Mouse (Mus musculus): ENCODE results near the gene Cct8l1. TPM values are rescaled to one million over a fixed set of nuclear protein-coding genes. Genes with fewer than 3 reads are reported as not detected.

Cct8l1 gene
- polyA plus RNA-seq, 1 experiment, result not detected

GRCm38 (mm10) chr5:25532256-25533147, 16.6 kb downstream of the Cct8l1 start:
- H3K27me3 ChIP-seq (ENCODE audit: control insufficient read depth, insufficient read depth, insufficient read length), result no peaks in the 10 kb centered on the region
- H3K79me3 ChIP-seq (ENCODE audit: low read depth), result no peaks in the 10 kb centered on the region
- H3K36me3 ChIP-seq (ENCODE audit: control insufficient read depth, insufficient read depth), result no peaks in the 10 kb centered on the region
- TF ChIP-seq FOSL1 (IDR thresholded peaks at IDR 0.05; ENCODE audit: insufficient read depth, low read length, poor library complexity, severe bottlenecking), result no peak
- TF ChIP-seq MAX (IDR thresholded peaks at IDR 0.05), result no peak
- no peak for TF ChIP-seq CTCF (IDR thresholded peaks at IDR 0.05; ENCODE audit: control insufficient read depth, insufficient read depth, insufficient read length)
- TF ChIP-seq MYOD1 (IDR thresholded peaks at IDR 0.05; ENCODE audit: control insufficient read depth, insufficient read length, low read depth), result no peak
- TF ChIP-seq USF1 (IDR thresholded peaks at IDR 0.05; ENCODE audit: low read depth), result no peak
- no peak for TF ChIP-seq MYOG (IDR thresholded peaks at IDR 0.05; ENCODE audit: control insufficient read depth, extremely low read depth, insufficient read length)
- no peak for TF ChIP-seq CEBPB (IDR thresholded peaks at IDR 0.05; ENCODE audit: low read depth)
- no peak overlapping the region for H3ac ChIP-seq (ENCODE audit: control insufficient read depth, insufficient read length, low read depth)
- H3K4me3 ChIP-seq (ENCODE audit: insufficient read depth, poor library complexity, severe bottlenecking), result no peak overlapping the region
- H3K79me2 ChIP-seq (ENCODE audit: control insufficient read depth, insufficient read depth), result no peaks in the 10 kb centered on the region

- Histone ChIP-seq H3K79me3 (ENCODE audit: low read depth) (no peaks in the 10 kb centered on the region), H3K36me3 (ENCODE audit: control insufficient read depth, insufficient read depth) (no peaks in the 10 kb centered on the region), H3ac (ENCODE audit: control insufficient read depth, insufficient read length, low read depth) (no peak overlapping the region), H3K79me2 (ENCODE audit: control insufficient read depth, insufficient read depth) (no peaks in the 10 kb centered on the region), H3K4me3 (ENCODE audit: insufficient read depth, poor library complexity, severe bottlenecking) (no peak overlapping the region), H3K27me3 (ENCODE audit: control insufficient read depth, insufficient read depth, insufficient read length) (no peaks in the 10 kb centered on the region)
- TF ChIP-seq MYOG (IDR thresholded peaks at IDR 0.05; ENCODE audit: control insufficient read depth, extremely low read depth, insufficient read length) (no peak), MAX (IDR thresholded peaks at IDR 0.05) (no peak), FOSL1 (IDR thresholded peaks at IDR 0.05; ENCODE audit: insufficient read depth, low read length, poor library complexity, severe bottlenecking) (no peak), USF1 (IDR thresholded peaks at IDR 0.05; ENCODE audit: low read depth) (no peak), CEBPB (IDR thresholded peaks at IDR 0.05; ENCODE audit: low read depth) (no peak), CTCF (IDR thresholded peaks at IDR 0.05; ENCODE audit: control insufficient read depth, insufficient read depth, insufficient read length) (no peak), MYOD1 (IDR thresholded peaks at IDR 0.05; ENCODE audit: control insufficient read depth, insufficient read length, low read depth) (no peak)
Measured at GRCm38 (mm10) chr5:25533298-25533697, 17.4 kb downstream of the Cct8l1 start.

- Histone ChIP-seq H3K4me3 (ENCODE audit: insufficient read depth, poor library complexity, severe bottlenecking) (no peak overlapping the region), H3K36me3 (ENCODE audit: control insufficient read depth, insufficient read depth) (no peaks in the 10 kb centered on the region), H3K27me3 (ENCODE audit: control insufficient read depth, insufficient read depth, insufficient read length) (no peaks in the 10 kb centered on the region), H3K79me2 (ENCODE audit: control insufficient read depth, insufficient read depth) (no peaks in the 10 kb centered on the region), H3K79me3 (ENCODE audit: low read depth) (no peaks in the 10 kb centered on the region), H3ac (ENCODE audit: control insufficient read depth, insufficient read length, low read depth) (no peak overlapping the region)
- TF ChIP-seq MAX (IDR thresholded peaks at IDR 0.05), result no peak
- no peak for TF ChIP-seq CTCF (IDR thresholded peaks at IDR 0.05; ENCODE audit: control insufficient read depth, insufficient read depth, insufficient read length)
- no peak for TF ChIP-seq MYOD1 (IDR thresholded peaks at IDR 0.05; ENCODE audit: control insufficient read depth, insufficient read length, low read depth)
- TF ChIP-seq MYOG (IDR thresholded peaks at IDR 0.05; ENCODE audit: control insufficient read depth, extremely low read depth, insufficient read length), result no peak
- no peak for TF ChIP-seq USF1 (IDR thresholded peaks at IDR 0.05; ENCODE audit: low read depth)
- no peak for TF ChIP-seq FOSL1 (IDR thresholded peaks at IDR 0.05; ENCODE audit: insufficient read depth, low read length, poor library complexity, severe bottlenecking)
- TF ChIP-seq CEBPB (IDR thresholded peaks at IDR 0.05; ENCODE audit: low read depth), result no peak
Measured at GRCm38 (mm10) chr5:25535566-25535965, 19.7 kb downstream of the Cct8l1 start.

- no peak for TF ChIP-seq FOSL1 (IDR thresholded peaks at IDR 0.05; ENCODE audit: insufficient read depth, low read length, poor library complexity, severe bottlenecking)
- TF ChIP-seq CTCF (IDR thresholded peaks at IDR 0.05; ENCODE audit: control insufficient read depth, insufficient read depth, insufficient read length), result no peak
- TF ChIP-seq MYOD1 (IDR thresholded peaks at IDR 0.05; ENCODE audit: control insufficient read depth, insufficient read length, low read depth), result no peak
- TF ChIP-seq MAX (IDR thresholded peaks at IDR 0.05), result no peak
- no peak for TF ChIP-seq CEBPB (IDR thresholded peaks at IDR 0.05; ENCODE audit: low read depth)
- Histone ChIP-seq H3K36me3 (ENCODE audit: control insufficient read depth, insufficient read depth) (no peaks in the 10 kb centered on the region), H3K79me2 (ENCODE audit: control insufficient read depth, insufficient read depth) (no peaks in the 10 kb centered on the region), H3K27me3 (ENCODE audit: control insufficient read depth, insufficient read depth, insufficient read length) (no peaks in the 10 kb centered on the region), H3K79me3 (ENCODE audit: low read depth) (no peaks in the 10 kb centered on the region), H3K4me3 (ENCODE audit: insufficient read depth, poor library complexity, severe bottlenecking) (no peak overlapping the region), H3ac (ENCODE audit: control insufficient read depth, insufficient read length, low read depth) (no peak overlapping the region)
Measured at GRCm38 (mm10) chr5:25536451-25536850, 20.6 kb downstream of the Cct8l1 start.

- Histone ChIP-seq H3K36me3 (ENCODE audit: control insufficient read depth, insufficient read depth) (no peaks in the 10 kb centered on the region), H3K27me3 (ENCODE audit: control insufficient read depth, insufficient read depth, insufficient read length) (no peaks in the 10 kb centered on the region), H3K79me3 (ENCODE audit: low read depth) (no peaks in the 10 kb centered on the region), H3ac (ENCODE audit: control insufficient read depth, insufficient read length, low read depth) (no peak overlapping the region), H3K4me3 (ENCODE audit: insufficient read depth, poor library complexity, severe bottlenecking) (no peak overlapping the region), H3K79me2 (ENCODE audit: control insufficient read depth, insufficient read depth) (no peaks in the 10 kb centered on the region)
- TF ChIP-seq MAX (IDR thresholded peaks at IDR 0.05) (no peak), CEBPB (IDR thresholded peaks at IDR 0.05; ENCODE audit: low read depth) (no peak), MYOD1 (IDR thresholded peaks at IDR 0.05; ENCODE audit: control insufficient read depth, insufficient read length, low read depth) (no peak), USF1 (IDR thresholded peaks at IDR 0.05; ENCODE audit: low read depth) (no peak), FOSL1 (IDR thresholded peaks at IDR 0.05; ENCODE audit: insufficient read depth, low read length, poor library complexity, severe bottlenecking) (no peak), CTCF (IDR thresholded peaks at IDR 0.05; ENCODE audit: control insufficient read depth, insufficient read depth, insufficient read length) (no peak), MYOG (IDR thresholded peaks at IDR 0.05; ENCODE audit: control insufficient read depth, extremely low read depth, insufficient read length) (no peak)
Measured at GRCm38 (mm10) chr5:25536921-25537409, 21.1 kb downstream of the Cct8l1 start.
